Mouse (Mus musculus) stomach, embryonic 16.5 days (tissue): ENCODE measurements around the gene Itgal. TPM values are rescaled to one million over a fixed set of nuclear protein-coding genes. Genes with fewer than 3 reads are reported as not detected.

Experiments
- ATAC-seq: fragments of 200-750 bp; cut with Nextera tagmentation; 2 replicates; pipeline ENCODE4 v1.8.0; 2017; ENCODE audit warnings: moderate number of reproducible peaks, moderate TSS enrichment; ENCODE audit not compliant: insufficient read depth, low FRiP score
- H3K27ac ChIP-seq: fragments of 300-500 bp; sonication (generic); 2 replicates; pipeline ENCODE4 v1.5.1; 2014; ENCODE audit warnings: low read length
- H3K27me3 ChIP-seq: fragments of 300-500 bp; sonication (generic); 2 replicates; pipeline ENCODE4 v1.6.1; 2014; ENCODE audit warnings: low read length, control low read depth, mixed read lengths; ENCODE audit not compliant: control insufficient read depth, insufficient read depth
- H3K36me3 ChIP-seq: fragments of 300-500 bp; sonication (generic); 2 replicates; pipeline ENCODE4 v1.6.1; 2014; ENCODE audit warnings: low read length; ENCODE audit not compliant: control insufficient read depth, insufficient read depth
- H3K4me1 ChIP-seq: fragments of 300-500 bp; sonication (generic); 2 replicates; pipeline ENCODE4 v1.6.1; 2014; ENCODE audit warnings: low read length, control low read depth, mixed read lengths; ENCODE audit not compliant: control insufficient read depth, insufficient read depth
- H3K4me2 ChIP-seq: fragments of 300-500 bp; sonication (generic); 2 replicates; pipeline ENCODE4 v1.6.1; 2014; ENCODE audit warnings: low read depth, low read length, mixed read lengths
- H3K4me3 ChIP-seq: fragments of 300-500 bp; sonication (generic); replicated peaks from 2 replicates; pipeline ENCODE4 v1.5.1; 2014; ENCODE audit warnings: mild to moderate bottlenecking, low read length
- H3K9ac ChIP-seq: fragments of 300-500 bp; sonication (generic); 2 replicates; pipeline ENCODE4 v1.6.1; 2014; ENCODE audit warnings: low read length
- H3K9me3 ChIP-seq: fragments of 300-500 bp; sonication (generic); replicated peaks from 2 replicates; pipeline ENCODE4 v1.6.1; 2016; ENCODE audit warnings: low read length, control low read depth; ENCODE audit not compliant: control insufficient read depth
- WGBS: fragments of 180-500 bp; shearing (Covaris S2); extraction: QIAGEN DNeasy Blood & Tissue Kit; methylation state at CpG from one replicate; pipeline ENCODE4 v1.1.7; 2014; 5-methylcytosine and 5-hydroxymethylcytosine counted together
- polyA plus RNA-seq: library from polyadenylated mRNA; unstranded; fragments of >200 nt; fragmentation: Nextera tagmentation; extraction: Ambion mirVana; gene quantifications from 2 replicates; pipeline ENCODE4 v1.2.1, GENCODE M21; 2015

Gene Itgal
- polyA plus RNA-seq, 1 experiment from 2014 or later, result 4.0 TPM

GRCm38 (mm10) chr7:127273925-127274789 is 21.9 kb upstream of the Itgal start, which contains the start of gene Sephs2:
TSS of gene Sephs2 (minus strand) at chr7:127274055.
- Histone ChIP-seq H3K27ac (peak within 1 kb of the TSS; percentile 88), H3K9me3 (no peaks in the 10 kb centered on the region), H3K4me2 (peak within 1 kb of the TSS; percentile 88), H3K27me3 (no peaks in the 10 kb centered on the region), H3K36me3 (no peaks in the 10 kb centered on the region; the same call in 1 of the 2 replicates), H3K4me1 (peaks cover 15% of the 10 kb centered on the region), H3K9ac (peak within 1 kb of the TSS; percentile 96), H3K4me3 (peak within 1 kb of the TSS; percentile 90)
- peak; percentile 88 for ATAC-seq
- 2% methylated on average over 39 of the region's 39 CpGs for WGBS

- peaks cover 15% of the 10 kb centered on the region for H3K4me1 ChIP-seq
- WGBS, result 42% methylated on average over 5 of the region's 5 CpGs
- H3K9ac ChIP-seq, result no peak overlapping the region
- no peaks in the 10 kb centered on the region for H3K36me3 ChIP-seq
- H3K9me3 ChIP-seq, result no peaks in the 10 kb centered on the region
- H3K27ac ChIP-seq, result peak overlapping the region; percentile 76
- no peak overlapping the region for H3K4me3 ChIP-seq
- no peak overlapping the region for H3K4me2 ChIP-seq
- ATAC-seq, result peak; percentile 55
- no peaks in the 10 kb centered on the region for H3K27me3 ChIP-seq
Measured at GRCm38 (mm10) chr7:127276519-127276961, 19.5 kb upstream of the Itgal start.

GRCm38 (mm10) chr7:127278311-127278710 is 17.7 kb upstream of the Itgal start:
- 23% methylated on average over 8 of the region's 8 CpGs for WGBS
- Histone ChIP-seq H3K9ac (no peak overlapping the region), H3K36me3 (no peaks in the 10 kb centered on the region), H3K4me3 (no peak overlapping the region), H3K27ac (no peak overlapping the region), H3K27me3 (no peaks in the 10 kb centered on the region), H3K4me1 (peaks cover 3% of the 10 kb centered on the region; the same call in 1 of the 2 replicates), H3K9me3 (no peaks in the 10 kb centered on the region), H3K4me2 (no peak overlapping the region)
- no peak; the same call in 1 of the 2 replicates for ATAC-seq

GRCm38 (mm10) chr7:127280092-127280491 is 16.0 kb upstream of the Itgal start:
- Histone ChIP-seq H3K9me3 (no peaks in the 10 kb centered on the region), H3K4me3 (no peak overlapping the region), H3K27ac (no peak overlapping the region), H3K4me2 (no peak overlapping the region), H3K9ac (no peak overlapping the region), H3K36me3 (no peaks in the 10 kb centered on the region), H3K4me1 (peaks cover 3% of the 10 kb centered on the region; the same call in 1 of the 2 replicates), H3K27me3 (no peaks in the 10 kb centered on the region)
- 60% methylated on average over 3 of the region's 3 CpGs for WGBS
- ATAC-seq, result no peak

GRCm38 (mm10) chr7:127281114-127281513 is 14.9 kb upstream of the Itgal start:
- Histone ChIP-seq H3K9ac (no peak overlapping the region), H3K36me3 (no peaks in the 10 kb centered on the region), H3K4me3 (no peak overlapping the region), H3K4me1 (peaks cover 3% of the 10 kb centered on the region; the same call in 1 of the 2 replicates), H3K27me3 (no peaks in the 10 kb centered on the region), H3K4me2 (no peak overlapping the region), H3K27ac (no peak overlapping the region), H3K9me3 (no peaks in the 10 kb centered on the region)
- 32% methylated on average over 4 of the region's 4 CpGs for WGBS
- no peak for ATAC-seq

- H3K4me1 ChIP-seq, result peaks cover 3% of the 10 kb centered on the region; the same call in 1 of the 2 replicates
- WGBS, result 89% methylated on average over 2 of the region's 2 CpGs
- no peak for ATAC-seq
- H3K27ac ChIP-seq, result no peak overlapping the region
- no peak overlapping the region for H3K4me3 ChIP-seq
- H3K9ac ChIP-seq, result no peak overlapping the region
- H3K27me3 ChIP-seq, result no peaks in the 10 kb centered on the region
- no peak overlapping the region for H3K4me2 ChIP-seq
- H3K36me3 ChIP-seq, result no peaks in the 10 kb centered on the region
- H3K9me3 ChIP-seq, result no peaks in the 10 kb centered on the region
Measured at GRCm38 (mm10) chr7:127282190-127282589, 13.9 kb upstream of the Itgal start.

- Histone ChIP-seq H3K4me3 (no peak overlapping the region), H3K27ac (no peak overlapping the region), H3K36me3 (no peaks in the 10 kb centered on the region), H3K27me3 (no peaks in the 10 kb centered on the region), H3K4me1 (no peaks in the 10 kb centered on the region), H3K9ac (no peak overlapping the region), H3K4me2 (no peak overlapping the region), H3K9me3 (peaks cover 9% of the 10 kb centered on the region)
- 65% methylated on average over 8 of the region's 10 CpGs for WGBS
- no peak for ATAC-seq
Measured at GRCm38 (mm10) chr7:127285154-127285553, 10.9 kb upstream of the Itgal start.

- 66% methylated on average over 1 of the region's 1 CpGs for WGBS
- Histone ChIP-seq H3K4me1 (no peaks in the 10 kb centered on the region), H3K9me3 (peaks cover 9% of the 10 kb centered on the region), H3K27me3 (no peaks in the 10 kb centered on the region), H3K4me3 (no peak overlapping the region), H3K4me2 (no peak overlapping the region), H3K9ac (no peak overlapping the region), H3K36me3 (no peaks in the 10 kb centered on the region), H3K27ac (no peak overlapping the region)
- no peak for ATAC-seq
Measured at GRCm38 (mm10) chr7:127287940-127288339, 8.1 kb upstream of the Itgal start.

GRCm38 (mm10) chr7:127289306-127289705 is 6.8 kb upstream of the Itgal start:
- no peak overlapping the region for H3K9ac ChIP-seq
- H3K4me1 ChIP-seq, result no peaks in the 10 kb centered on the region
- peaks cover 9% of the 10 kb centered on the region for H3K9me3 ChIP-seq
- H3K36me3 ChIP-seq, result no peaks in the 10 kb centered on the region
- no peak overlapping the region for H3K4me2 ChIP-seq
- no peak for ATAC-seq
- WGBS, result 67% methylated on average over 2 of the region's 2 CpGs
- H3K4me3 ChIP-seq, result no peak overlapping the region
- no peaks in the 10 kb centered on the region for H3K27me3 ChIP-seq
- H3K27ac ChIP-seq, result no peak overlapping the region
